Mouse (Mus musculus): Measurements from ENCODE around the gene Chrdl2.
"Not testable (repeated sequence)": the region's sequence is repeated elsewhere in the genome, so short reads cannot be mapped to it uniquely, and the experiment has no call there.

Gene Chrdl2

DNA sequence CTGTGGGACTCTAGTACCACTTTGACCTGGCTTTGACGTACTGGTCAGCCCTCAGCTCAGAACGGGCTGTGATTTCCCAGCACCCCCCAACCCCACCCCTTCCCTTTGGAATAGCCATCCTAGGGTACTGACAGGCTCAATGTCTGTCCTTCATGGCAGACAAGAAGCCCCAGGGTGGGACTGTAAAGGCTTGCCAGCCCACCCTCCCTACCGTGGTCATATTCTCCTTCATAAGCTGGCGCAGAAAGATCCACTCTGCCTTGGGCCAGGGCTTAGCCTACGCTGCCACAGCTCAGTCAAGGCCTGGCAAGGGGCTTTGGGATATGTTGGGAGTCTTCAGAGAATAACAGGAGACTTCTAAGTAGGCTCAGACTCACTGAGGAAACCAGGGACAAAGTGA lies 37.1 kb downstream of the Chrdl2 start:
- no peak for DNase-seq

DNA sequence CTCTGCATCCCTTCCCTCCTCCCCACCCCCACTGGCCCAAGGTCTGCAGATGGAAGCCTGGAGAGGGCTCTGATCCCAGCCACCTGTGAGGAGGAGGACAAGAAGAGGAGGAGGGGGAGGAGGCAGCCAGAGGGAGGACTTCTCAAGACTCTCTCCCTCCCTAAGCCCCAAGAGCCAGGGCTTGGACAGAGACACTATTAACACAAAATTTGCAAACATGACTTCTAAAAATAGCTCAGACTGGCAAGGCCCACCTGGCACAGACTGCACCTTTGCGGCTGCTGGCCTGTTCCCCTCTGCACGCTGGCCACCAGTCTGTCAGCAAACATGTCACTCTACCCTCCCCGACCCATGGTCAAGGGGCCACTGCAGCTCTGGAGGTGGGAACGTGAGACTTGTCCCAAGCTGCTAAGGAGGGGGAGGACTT lies 37.6 kb downstream of the Chrdl2 start:
- no peak for DNase-seq

DNA sequence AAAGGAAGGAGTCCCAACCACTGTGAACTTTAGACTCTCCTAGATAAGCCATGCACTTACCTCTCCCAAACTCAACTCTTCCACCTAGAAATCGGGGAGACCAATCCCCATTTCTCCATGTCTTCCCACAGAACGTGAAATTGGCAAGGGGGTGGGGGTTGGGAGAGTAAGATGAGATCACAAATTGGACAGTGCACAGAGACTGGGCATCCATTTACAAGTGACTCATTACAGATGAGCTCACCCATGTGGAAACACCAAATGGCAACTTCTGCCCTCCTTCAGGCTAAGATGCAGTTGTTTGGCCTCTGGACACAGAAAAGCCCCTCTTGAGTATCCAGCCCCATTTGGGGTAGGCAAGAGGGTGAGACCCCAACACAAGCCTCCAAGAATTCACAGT lies 40.5 kb downstream of the Chrdl2 start:
- no peak for DNase-seq

DNA sequence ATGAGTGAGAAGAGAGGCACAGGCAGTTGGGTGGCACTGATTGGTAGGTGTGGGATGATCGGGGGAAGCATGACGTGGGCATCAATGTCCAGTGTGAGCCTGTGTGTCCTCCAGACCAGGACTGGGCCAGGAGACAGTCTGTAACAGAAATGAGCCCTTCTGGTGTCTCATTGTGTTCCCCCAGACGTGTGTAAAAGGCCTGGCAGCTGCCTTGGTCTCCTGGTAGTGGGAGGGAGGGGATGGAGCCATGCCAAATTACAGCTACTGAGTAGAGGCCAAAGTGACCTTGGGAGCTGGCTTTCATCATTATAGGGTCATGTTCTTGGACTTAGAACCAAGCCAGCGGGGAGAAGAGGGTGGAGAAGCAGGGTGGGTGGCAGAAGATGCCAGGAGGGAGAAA lies 45.9 kb downstream of the Chrdl2 start:
- no peak for DNase-seq

DNA sequence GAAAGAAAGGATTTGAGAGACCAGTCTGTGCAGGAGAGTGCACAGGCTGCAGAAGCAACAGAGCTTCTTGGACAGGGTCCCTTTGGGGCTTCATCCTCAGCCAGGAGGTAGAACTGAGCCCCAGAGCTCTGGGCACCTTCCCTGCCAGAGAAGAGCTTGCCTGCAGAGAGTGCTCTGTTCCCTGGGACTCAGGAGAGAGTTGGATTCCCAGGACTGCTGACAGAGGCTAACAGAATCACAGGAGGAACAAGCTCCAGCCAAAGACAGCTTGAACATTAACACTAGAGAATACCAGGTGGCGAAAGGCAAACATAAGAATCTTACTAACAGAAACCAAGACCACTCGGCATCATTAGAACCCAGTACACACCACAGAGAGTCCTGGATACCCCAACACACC lies 47.0 kb downstream of the Chrdl2 start:
- DNase-seq = not testable (repeated sequence)

- no peak for DNase-seq
These were observed 68.0 kb downstream of the Chrdl2 start for GRCm38 (mm10) chr7:100073959-100074358.

DNA sequence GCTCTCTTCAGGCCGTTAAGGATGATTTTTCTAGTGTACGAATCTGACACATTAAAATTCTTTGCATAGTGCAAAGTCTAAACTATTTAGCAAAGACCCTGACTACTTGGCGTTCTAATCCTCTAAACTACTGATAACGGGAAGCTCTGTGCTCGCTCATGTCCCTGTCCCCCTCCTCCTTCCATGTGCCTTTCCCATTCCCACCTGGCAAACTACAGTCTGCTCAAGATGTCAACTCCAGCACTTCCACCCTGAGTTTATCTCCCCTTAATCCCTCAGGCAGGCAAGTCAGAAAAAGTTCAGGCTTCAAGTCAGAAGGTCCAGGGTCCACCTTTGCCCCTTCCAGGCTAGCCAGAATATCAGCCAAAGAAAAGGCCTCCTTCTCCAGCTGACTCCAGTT lies 70.3 kb downstream of the Chrdl2 start:
- DNase-seq = no peak

- no peak for DNase-seq
These were observed 71.1 kb downstream of the Chrdl2 start for GRCm38 (mm10) chr7:100077071-100077470.

DNA sequence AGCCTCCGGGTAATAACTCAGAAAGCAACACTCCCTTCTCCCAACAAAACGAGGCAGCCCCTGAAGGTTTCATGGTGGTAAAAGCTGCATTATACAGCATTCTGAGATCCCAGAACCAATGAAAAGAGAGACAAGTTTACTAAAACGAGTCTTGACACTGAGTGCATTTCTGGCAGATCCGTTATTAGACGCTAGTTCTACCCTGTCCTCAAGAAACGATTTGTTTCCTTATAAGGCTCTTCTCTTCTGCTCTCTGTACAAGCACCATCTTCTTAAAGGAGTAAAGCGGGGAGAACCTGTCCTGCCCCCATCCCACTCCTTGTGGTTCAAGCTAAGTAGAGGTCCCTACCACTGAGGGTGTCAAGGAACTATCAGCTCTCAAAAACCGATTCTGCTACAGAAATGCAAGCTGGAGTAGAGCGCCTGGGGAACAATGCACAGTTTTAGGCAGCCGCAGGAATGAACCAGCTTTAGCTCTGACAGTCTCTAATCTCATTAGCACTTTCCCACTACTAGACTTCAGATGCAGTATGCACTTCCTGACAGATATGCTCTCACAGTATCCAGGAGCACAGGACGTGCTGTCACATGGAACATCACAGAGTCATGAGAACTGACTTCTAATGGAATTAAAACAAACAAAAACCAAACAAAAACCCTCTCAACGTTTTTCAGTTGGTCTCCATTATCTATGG lies 74.3 kb downstream of the Chrdl2 start:
- no peak for DNase-seq

DNA sequence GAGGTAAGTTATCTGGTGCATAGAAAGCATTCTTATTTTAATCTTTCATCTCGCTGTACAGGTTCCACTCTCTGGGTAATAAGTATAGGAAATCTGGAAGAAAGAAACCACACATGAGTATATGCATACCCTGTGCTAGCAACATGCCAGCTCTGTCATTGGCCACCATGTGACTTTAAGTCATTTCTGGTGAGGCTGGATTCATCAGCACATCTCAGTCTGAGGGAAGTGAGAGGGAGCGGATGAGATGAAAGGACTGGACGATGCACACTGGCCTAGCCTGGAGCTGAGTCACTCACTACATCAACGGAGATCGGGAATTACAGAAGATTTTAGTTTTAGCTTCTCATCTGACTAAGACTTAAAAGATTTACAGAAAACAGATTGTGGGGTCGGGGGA lies 76.9 kb downstream of the Chrdl2 start:
- no peak for DNase-seq

- no peak for DNase-seq
These were observed 77.8 kb downstream of the Chrdl2 start for GRCm38 (mm10) chr7:100083812-100084211.

Measured in right cerebral cortex, postnatal 14 days (tissue).